Mouse (Mus musculus) monocyte, adult 2 months (primary cell): ENCODE results near the gene Spint4.
"Not testable (repeated sequence)": the region's sequence is repeated elsewhere in the genome, so short reads cannot be mapped to it uniquely, and the experiment has no call there.

ENCODE experiments used
- DNase-seq, 2 experiments: peaks; one replicate each; pipeline ENCODE4 v3.0.0; 2022; ENCODE audit warnings: low spot score in 2 of 2, low read depth in 1 of 2

The Spint4 gene

GRCm38 (mm10) chr2:164698201-164698600, at the start of gene Spint4:
Gene Spint4 (plus strand): TSS chr2:164698501.
- no peak for DNase-seq

- DNase-seq = peak in 1 of 2 experiments; percentile 59
These were observed 42.4 kb upstream of the Spint4 start, which contains the start of gene Wfdc10 for GRCm38 (mm10) chr2:164655858-164656257. Gene Wfdc10 (plus strand): TSS chr2:164656046.

- no peak for DNase-seq
These were observed 41.8 kb upstream of the Spint4 start, which contains the start of gene Wfdc9 for GRCm38 (mm10) chr2:164656483-164656882. Gene Wfdc9 (minus strand): TSS chr2:164656583.

GRCm38 (mm10) chr2:164664851-164665250, 33.5 kb upstream of the Spint4 start:
- DNase-seq = no peak

GRCm38 (mm10) chr2:164670261-164670660, 28.0 kb upstream of the Spint4 start:
- no peak for DNase-seq

GRCm38 (mm10) chr2:164670938-164671337, 27.4 kb upstream of the Spint4 start:
- DNase-seq = no peak

- no peak for DNase-seq
These were observed 24.3 kb upstream of the Spint4 start, which contains the start of gene Wfdc11 for GRCm38 (mm10) chr2:164673987-164674386. Gene Wfdc11 (minus strand): TSS chr2:164674087.

- DNase-seq = no peak
These were observed 22.2 kb upstream of the Spint4 start for GRCm38 (mm10) chr2:164676103-164676502.

GRCm38 (mm10) chr2:164676916-164677685, 21.2 kb upstream of the Spint4 start:
- no peak for DNase-seq

GRCm38 (mm10) chr2:164678848-164679625, 19.3 kb upstream of the Spint4 start:
- DNase-seq = peak; percentile 8 to 9

GRCm38 (mm10) chr2:164679906-164680305, 18.4 kb upstream of the Spint4 start:
- DNase-seq = no peak

- DNase-seq = no peak
These were observed 13.5 kb upstream of the Spint4 start, which contains the start of gene Wfdc13 for GRCm38 (mm10) chr2:164684807-164685206. Gene Wfdc13 (plus strand): TSS chr2:164685107.

GRCm38 (mm10) chr2:164700959-164701358, 2.7 kb downstream of the Spint4 start:
- no peak for DNase-seq

GRCm38 (mm10) chr2:164701761-164702160, 3.5 kb downstream of the Spint4 start:
- no peak for DNase-seq

GRCm38 (mm10) chr2:164704235-164704634, 5.9 kb downstream of the Spint4 start:
- DNase-seq = no peak

GRCm38 (mm10) chr2:164705328-164705727, 7.0 kb downstream of the Spint4 start:
- no peak for DNase-seq

GRCm38 (mm10) chr2:164705991-164706390, 7.7 kb downstream of the Spint4 start:
- DNase-seq = no peak

- DNase-seq = no peak
These were observed 16.7 kb downstream of the Spint4 start, which contains the start of gene Spint5 for GRCm38 (mm10) chr2:164715005-164715404. Gene Spint5 (plus strand): TSS chr2:164715305.

- not testable (repeated sequence) for DNase-seq
These were observed 18.0 kb downstream of the Spint4 start for GRCm38 (mm10) chr2:164716194-164716786.

- DNase-seq = no peak
These were observed 25.0 kb downstream of the Spint4 start for GRCm38 (mm10) chr2:164723276-164723675.

GRCm38 (mm10) chr2:164725895-164726619, 27.8 kb downstream of the Spint4 start:
- DNase-seq = peak in 1 of 2 experiments; percentile 13
